Mouse (Mus musculus) v-Abl transformed pro-B cells (cell line): ENCODE measurements around the gene Spsb1.

Experiments
- in situ Hi-C, 2 experiments: fragments of 400-800 bp; cut with MboI; formaldehyde crosslinking; loops; one replicate each; pipeline ENCODE4 v1.15.1; 2025; ENCODE audit not compliant: unreplicated experiment in 2 of 2

The Spsb1 gene

GRCm38 (mm10) chr4:149932108-149932815, 22.6 kb downstream of the Spsb1 start:
- in situ Hi-C loops: no loop called here

- in situ Hi-C loops: no loop called here
These were observed 24.1 kb downstream of the Spsb1 start for GRCm38 (mm10) chr4:149930755-149931154.

- in situ Hi-C loops: no loop called here
These were observed 31.8 kb downstream of the Spsb1 start for GRCm38 (mm10) chr4:149923014-149923413.

- in situ Hi-C loops: no loop called here
These were observed 32.6 kb downstream of the Spsb1 start for GRCm38 (mm10) chr4:149922121-149922718.

GRCm38 (mm10) chr4:149920886-149921285, 34.0 kb downstream of the Spsb1 start:
- in situ Hi-C loops: no loop called here

- in situ Hi-C loops: loop anchor here in 1 of 2 experiments (5.0 kb wide), 1 partner anchor 34 kb away; no protein-coding TSS in a partner anchor
These were observed 36.3 kb downstream of the Spsb1 start for GRCm38 (mm10) chr4:149918455-149919070.

GRCm38 (mm10) chr4:149916831-149917230, 38.0 kb downstream of the Spsb1 start:
- in situ Hi-C loops: loop anchor here in 1 of 2 experiments (5.0 kb wide), 1 partner anchor 35 kb away; no protein-coding TSS in a partner anchor

GRCm38 (mm10) chr4:149913709-149914370, 41.0 kb downstream of the Spsb1 start:
- in situ Hi-C loops: no loop called here

GRCm38 (mm10) chr4:149912451-149912850, 42.4 kb downstream of the Spsb1 start:
- in situ Hi-C loops: no loop called here

- in situ Hi-C loops: no loop called here
These were observed 44.3 kb downstream of the Spsb1 start for GRCm38 (mm10) chr4:149910558-149910957.

- in situ Hi-C loops: no loop called here
These were observed 45.3 kb downstream of the Spsb1 start for GRCm38 (mm10) chr4:149909551-149909950.

- in situ Hi-C loops: no loop called here
These were observed 45.9 kb downstream of the Spsb1 start for GRCm38 (mm10) chr4:149908923-149909322.

GRCm38 (mm10) chr4:149907656-149908055, 47.2 kb downstream of the Spsb1 start:
- in situ Hi-C loops: no loop called here

- in situ Hi-C loops: no loop called here
These were observed 47.9 kb downstream of the Spsb1 start for GRCm38 (mm10) chr4:149906921-149907320.

- in situ Hi-C loops: no loop called here
These were observed 49.4 kb downstream of the Spsb1 start for GRCm38 (mm10) chr4:149905302-149905974.

- in situ Hi-C loops: loop anchor here in 1 of 2 experiments (5.0 kb wide), 1 partner anchor 46 kb away; no protein-coding TSS in a partner anchor
These were observed 51.8 kb downstream of the Spsb1 start for GRCm38 (mm10) chr4:149903026-149903425.

- in situ Hi-C loops: loop anchor here in 1 of 2 experiments (5.0 kb wide), 1 partner anchor 44 kb away; no protein-coding TSS in a partner anchor
These were observed 53.5 kb downstream of the Spsb1 start for GRCm38 (mm10) chr4:149901349-149901782.

GRCm38 (mm10) chr4:149897661-149898260, 57.1 kb downstream of the Spsb1 start:
- in situ Hi-C loops: loop anchor here in 1 of 2 experiments (10.0 kb wide), 1 partner anchor 47 kb away; no protein-coding TSS in a partner anchor

GRCm38 (mm10) chr4:149896024-149896538, 58.8 kb downstream of the Spsb1 start:
- in situ Hi-C loops: loop anchor here in 1 of 2 experiments (10.0 kb wide), 1 partner anchor 49 kb away; no protein-coding TSS in a partner anchor
